Mouse (Mus musculus): ENCODE results near the gene Prkn.

GRCm38 (mm10) chr17:12090261-12090927 lies 1250.2 kb downstream of the Prkn start:
- no peak for TF ChIP-seq CTCF (IDR thresholded peaks at IDR 0.05; ENCODE audit: low read depth, low read length)
- no peak for TF ChIP-seq POLR2A (IDR thresholded peaks at IDR 0.05; ENCODE audit: extremely low read depth, insufficient read depth, low read length)

Data from liver, adult 2 months (tissue).